Mouse (Mus musculus) 3T3-L1 (cell line): Measurements from ENCODE around the gene Nop10.

ENCODE experiments used
- DNase-seq: peaks from one replicate; pipeline ENCODE4 v3.0.0-alpha.2; 2015; ENCODE audit warnings: low read depth, low spot score

The Nop10 gene

GRCm38 (mm10) chr2:112261748-112262653 is at the start of gene Nop10:
Nop10 (plus strand) TSS chr2:112261926.
- peak; percentile 96 for DNase-seq

GRCm38 (mm10) chr2:112215977-112216376 is 45.7 kb upstream of the Nop10 start:
- DNase-seq, result peak; percentile 73

- no peak for DNase-seq
Observed at GRCm38 (mm10) chr2:112217614-112218013, 44.1 kb upstream of the Nop10 start.

GRCm38 (mm10) chr2:112220880-112221279 is 40.8 kb upstream of the Nop10 start:
- no peak for DNase-seq

GRCm38 (mm10) chr2:112222607-112223006 is 39.1 kb upstream of the Nop10 start:
- DNase-seq, result no peak

- no peak for DNase-seq
Observed at GRCm38 (mm10) chr2:112224356-112224755, 37.4 kb upstream of the Nop10 start.

- DNase-seq, result no peak
Observed at GRCm38 (mm10) chr2:112232623-112233022, 29.1 kb upstream of the Nop10 start.

GRCm38 (mm10) chr2:112236620-112237019 is 25.1 kb upstream of the Nop10 start:
- DNase-seq, result peak; percentile 72

- peak; percentile 54 for DNase-seq
Observed at GRCm38 (mm10) chr2:112238006-112238405, 23.7 kb upstream of the Nop10 start.

- DNase-seq, result peak; percentile 79
Observed at GRCm38 (mm10) chr2:112239212-112239934, 22.4 kb upstream of the Nop10 start, which contains the start of gene Lpcat4. Lpcat4 (plus strand) TSS chr2:112239468.

- peak; percentile 54 for DNase-seq
Observed at GRCm38 (mm10) chr2:112239935-112240721, 21.6 kb upstream of the Nop10 start.

- DNase-seq, result no peak
Observed at GRCm38 (mm10) chr2:112241787-112242186, 19.9 kb upstream of the Nop10 start.

GRCm38 (mm10) chr2:112245307-112245706 is 16.4 kb upstream of the Nop10 start:
- peak; percentile 58 for DNase-seq

- no peak for DNase-seq
Observed at GRCm38 (mm10) chr2:112246193-112246592, 15.5 kb upstream of the Nop10 start.

- no peak for DNase-seq
Observed at GRCm38 (mm10) chr2:112247323-112247722, 14.4 kb upstream of the Nop10 start.

- DNase-seq, result no peak
Observed at GRCm38 (mm10) chr2:112249780-112250453, 11.8 kb upstream of the Nop10 start.

GRCm38 (mm10) chr2:112254675-112255515 is 6.8 kb upstream of the Nop10 start:
- peak; percentile 54 for DNase-seq

GRCm38 (mm10) chr2:112259241-112259962 is 2.3 kb upstream of the Nop10 start, which contains the start of gene Nutm1:
Nutm1 (minus strand) TSS chr2:112259291.
- DNase-seq, result peak; percentile 32

GRCm38 (mm10) chr2:112262779-112263295 is 1.1 kb downstream of the Nop10 start:
- peak; percentile 82 for DNase-seq
